8 mouse cellular contexts compared by ENCODE assay signal in the genomic region with DNA sequence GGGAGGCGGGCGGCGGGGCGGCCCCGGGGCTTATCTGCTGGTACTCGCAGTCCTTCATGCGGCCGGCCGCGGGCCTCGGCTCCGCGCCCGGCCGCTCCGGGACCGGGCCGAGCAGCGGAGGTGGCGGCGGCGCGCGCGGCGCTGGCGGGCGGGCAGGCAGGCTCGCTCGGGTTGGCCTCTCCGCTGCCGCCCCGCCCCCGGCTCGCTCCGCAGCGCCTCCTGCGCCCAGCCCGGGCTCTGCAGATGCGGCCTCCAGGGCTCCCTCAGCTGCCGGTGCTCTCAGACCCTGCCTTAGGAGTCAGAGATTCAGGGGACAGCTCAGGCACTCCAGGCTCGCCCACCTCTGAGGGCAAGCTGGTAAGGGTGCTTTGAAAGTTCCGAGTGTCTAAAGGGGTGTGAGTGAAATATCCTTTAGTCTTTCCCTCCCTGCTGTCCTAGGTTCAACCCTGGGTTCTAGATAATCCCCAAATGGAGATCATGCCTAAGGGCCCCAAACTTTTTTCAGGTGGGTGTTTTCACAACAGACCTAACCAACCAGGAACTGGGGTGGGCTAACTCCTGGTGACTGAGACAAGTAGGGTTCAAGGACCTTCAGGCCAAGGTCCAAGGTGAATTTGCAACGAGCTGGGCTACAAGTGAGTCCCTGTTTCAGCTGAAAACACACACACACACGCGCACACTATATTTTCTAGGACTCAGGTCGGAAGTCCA. TPM values are rescaled to one million over a fixed set of nuclear protein-coding genes. Genes with fewer than 3 reads are reported as not detected.
DNase-seq lines count a peak whose midpoint lies in the region; ATAC-seq and TF ChIP-seq lines count a peak whose summit lies in the region.

No protein-coding gene starts in this region.

- H3K27ac ChIP-seq in cortical plate, adult 2 months (ENCODE audit: insufficient read depth, low read length) = 0 out of 2 replicates have a peak overlapping the region, but pooled peaks have one; percentile 39

- peak; percentile 49 for TF ChIP-seq CTCF in cortical plate, adult 2 months (IDR thresholded peaks at IDR 0.05; ENCODE audit: extremely low read depth, insufficient read depth, low read length)

- peak; percentile 48 for ATAC-seq in activated CD4-positive, CD25-positive, alpha-beta regulatory T cell, adult 4 months
- ATAC-seq in inflammation-experienced regulatory T-cells, adult 6 months = peak; percentile 74

- no peak for TF ChIP-seq POLR2A in cortical plate, adult 2 months (IDR thresholded peaks at IDR 0.05; ENCODE audit: extremely low read depth, insufficient read depth, low read length)

- DNase-seq in gastrocnemius, postnatal 10 days = peak; percentile 90
- DNase-seq in left cerebral cortex, postnatal 14 days (ENCODE audit: low spot score in 2 of 2) = peak; percentile 83 to 87
- peak; percentile 83 for DNase-seq in mesoderm, embryonic 11.5 days (ENCODE audit: low read depth, low spot score)
- peak; percentile 89 for DNase-seq in right cerebral cortex, postnatal 25 days
- peak; percentile 83 to 90 for DNase-seq in urinary bladder, postnatal 4 days (ENCODE audit: low spot score in 2 of 2)

- H3K4me1 ChIP-seq in cortical plate, adult 2 months (ENCODE audit: control insufficient read depth, insufficient read depth, low read length) = peaks cover 7% of the 10 kb centered on the region

- intact Hi-C loops in left cerebral cortex, postnatal 14 days (cut with DNase I) = loop anchor here (5.0 kb wide), 1 partner anchor 36 kb away; no protein-coding TSS in a partner anchor

- H3K4me3 ChIP-seq in cortical plate, adult 2 months (ENCODE audit: insufficient read depth, low read length) = peak overlapping the region; percentile 60

RNA-seq across cellular contexts. Expression of gene Zdhhc18, which starts 16.5 kb away (rescaled TPM):
- 10 to 100 TPM; 25.8 to 28.8 TPM for polyA plus RNA-seq in activated CD4-positive, CD25-positive, alpha-beta regulatory T cell, adult 4 months (2017; shearing (Covaris generic))
- polyA plus RNA-seq in cortical plate, adult 2 months (2012; rRNA removed) = 36.8 and 38.4 TPM in 2 replicates
- 10 to 100 TPM; 21.6 to 27.6 TPM for total RNA-seq in gastrocnemius, postnatal 10 days (2021)
- polyA plus RNA-seq in inflammation-experienced regulatory T-cells, adult 6 months (2017; shearing (Covaris generic)) = 10 to 100 TPM; 22.8 to 25.9 (median 23.1) TPM
- total RNA-seq in left cerebral cortex, postnatal 14 days (2021) = 10 to 100 TPM; 29.3 to 32.9 TPM

RNA-seq across cellular contexts. Expression of gene Sfn, which starts 31.5 kb away (rescaled TPM):
- polyA plus RNA-seq in activated CD4-positive, CD25-positive, alpha-beta regulatory T cell, adult 4 months (2017; shearing (Covaris generic)) = 10 to 100 TPM; 10.2 to 22.2 TPM
- 2.1 and 2.6 TPM in 2 replicates for polyA plus RNA-seq in cortical plate, adult 2 months (2012; rRNA removed)
- total RNA-seq in gastrocnemius, postnatal 10 days (2021) = 1 to 10 TPM; 1.6 TPM
- 10 to 100 TPM; 10.9 to 18.2 (median 12.9) TPM for polyA plus RNA-seq in inflammation-experienced regulatory T-cells, adult 6 months (2017; shearing (Covaris generic))
- 1 to 10 TPM; 1.0 to 1.4 TPM for total RNA-seq in left cerebral cortex, postnatal 14 days (2021)

RNA-seq across cellular contexts. Expression of gene Pigv, which starts 39.0 kb away (rescaled TPM):
- polyA plus RNA-seq in activated CD4-positive, CD25-positive, alpha-beta regulatory T cell, adult 4 months (2017; shearing (Covaris generic)) = 10 to 100 TPM; 10.6 to 11.9 TPM
- polyA plus RNA-seq in cortical plate, adult 2 months (2012; rRNA removed) = 6.6 and 7.4 TPM in 2 replicates
- total RNA-seq in gastrocnemius, postnatal 10 days (2021) = 10 to 100 TPM; 10.2 to 10.6 TPM
- polyA plus RNA-seq in inflammation-experienced regulatory T-cells, adult 6 months (2017; shearing (Covaris generic)) = 10 to 100 TPM; 10.3 to 13.8 (median 11.3) TPM
- 1 to 10 TPM; 6.2 TPM for total RNA-seq in left cerebral cortex, postnatal 14 days (2021)

RNA-seq across cellular contexts. Expression of gene Gpn2, which starts 49.3 kb away (rescaled TPM):
- polyA plus RNA-seq in activated CD4-positive, CD25-positive, alpha-beta regulatory T cell, adult 4 months (2017; shearing (Covaris generic)) = 1 to 10 TPM; 7.8 to 7.9 TPM
- polyA plus RNA-seq in cortical plate, adult 2 months (2012; rRNA removed) = 19.4 and 22.2 TPM in 2 replicates
- total RNA-seq in gastrocnemius, postnatal 10 days (2021) = 1 to 10 TPM; 5.6 TPM
- 1 to 10 TPM; 6.1 to 6.7 (median 6.4) TPM for polyA plus RNA-seq in inflammation-experienced regulatory T-cells, adult 6 months (2017; shearing (Covaris generic))
- total RNA-seq in left cerebral cortex, postnatal 14 days (2021) = 10 to 100 TPM in 1 of 2 experiments, 1 to 10 TPM in 1; 9.5 to 10.6 TPM

RNA-seq across cellular contexts. Expression of gene Gpatch3, which starts 58.9 kb away (rescaled TPM):
- polyA plus RNA-seq in activated CD4-positive, CD25-positive, alpha-beta regulatory T cell, adult 4 months (2017; shearing (Covaris generic)) = 1 to 10 TPM; 1.1 to 1.7 TPM
- 6.3 and 7.6 TPM in 2 replicates for polyA plus RNA-seq in cortical plate, adult 2 months (2012; rRNA removed)
- total RNA-seq in gastrocnemius, postnatal 10 days (2021) = 1 to 10 TPM; 4.6 to 5.1 TPM
- polyA plus RNA-seq in inflammation-experienced regulatory T-cells, adult 6 months (2017; shearing (Covaris generic)) = 1 to 10 TPM in 2 of 3 experiments, under 1 TPM in 1; 0.94 to 1.6 (median 1.1) TPM
- 1 to 10 TPM; 9.2 to 9.6 TPM for total RNA-seq in left cerebral cortex, postnatal 14 days (2021)

Comparison
In these comparisons a context has a peak if more than half of its experiments do, and no peak if none do; other contexts are left out.
1. Peak in every context shown above with its lines: DNase-seq, ATAC-seq, H3K4me3 ChIP-seq and H3K27ac ChIP-seq.